Mouse (Mus musculus): ENCODE data around the gene Fli1. TPM values are rescaled to one million over a fixed set of nuclear protein-coding genes. Genes with fewer than 3 reads are reported as not detected.

Gene Fli1
- polyA plus RNA-seq, 1 experiment from 2014 or later, result 48.0 TPM

DNA sequence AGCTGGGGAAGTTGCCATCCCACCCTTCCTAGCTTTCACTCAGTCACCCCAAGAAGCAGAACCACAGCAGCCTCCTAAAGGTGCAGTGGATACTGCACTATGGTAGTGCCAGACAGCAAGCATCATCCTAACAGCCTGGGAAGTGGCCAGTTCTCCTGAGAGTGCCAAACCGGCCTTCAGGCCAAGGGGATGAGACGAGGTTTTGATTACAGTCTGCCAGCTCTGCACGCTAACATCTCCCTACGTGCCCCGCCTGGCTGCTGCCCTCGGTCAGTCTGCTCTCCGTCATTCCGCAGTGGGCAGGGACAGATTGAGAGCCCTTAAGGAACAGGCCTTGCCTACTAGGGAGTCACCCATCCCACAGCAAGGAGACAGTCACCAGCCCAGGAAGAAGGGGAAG is 75.8 kb downstream of the Fli1 start:
- no peak for DNase-seq (ENCODE audit: low spot score)
- no peaks in the 10 kb centered on the region for H3K9me3 ChIP-seq (replicated peaks; ENCODE audit: control insufficient read depth, low read length)
- H3K27ac ChIP-seq (replicated peaks; ENCODE audit: low read depth, low read length), result no peak overlapping the region
- 69% methylated on average over 8 of the region's 8 CpGs for WGBS
- no peak for ATAC-seq (replicated peaks; ENCODE audit: insufficient number of reproducible peaks, low FRiP score, low TSS enrichment, low read depth)
- H3K4me1 ChIP-seq (ENCODE audit: control insufficient read depth, insufficient read depth, low read length), result no peaks in the 10 kb centered on the region
- no peaks in the 10 kb centered on the region for H3K27me3 ChIP-seq (ENCODE audit: control insufficient read depth, insufficient read depth, low read length)
- no peak overlapping the region for H3K4me3 ChIP-seq (ENCODE audit: low read depth, low read length)
- no peak overlapping the region for H3K4me2 ChIP-seq (ENCODE audit: low read depth, low read length)
- H3K9ac ChIP-seq (replicated peaks; ENCODE audit: low read length), result no peak overlapping the region
- no peaks in the 10 kb centered on the region; the same call in 1 of the 2 replicates for H3K36me3 ChIP-seq (replicated peaks; ENCODE audit: control insufficient read depth, insufficient read depth, low read depth, low read length)

DNA sequence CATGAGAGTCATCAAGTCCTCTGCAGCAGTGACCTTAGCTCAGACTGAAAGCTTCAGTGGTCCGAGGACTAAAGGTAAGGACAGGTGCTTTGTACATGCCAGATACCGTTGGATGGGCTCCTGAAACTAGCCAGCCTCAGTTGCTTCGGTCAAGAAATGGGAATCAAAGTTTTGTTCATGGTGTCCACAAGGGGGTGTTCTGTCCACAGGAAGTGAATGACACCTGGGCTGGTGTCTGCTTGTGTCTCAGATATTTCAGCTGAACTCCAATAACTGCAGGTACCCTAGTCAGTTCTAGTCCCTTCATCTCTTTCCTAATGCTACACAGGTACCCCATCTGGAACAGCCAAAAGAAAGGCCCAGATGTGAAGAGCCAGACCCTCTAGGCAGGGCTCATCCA is 86.0 kb downstream of the Fli1 start:
- Histone ChIP-seq H3K4me1 (ENCODE audit: control insufficient read depth, insufficient read depth, low read length) (no peaks in the 10 kb centered on the region; the same call in 1 of the 2 replicates), H3K27me3 (ENCODE audit: control insufficient read depth, insufficient read depth, low read length) (no peaks in the 10 kb centered on the region), H3K27ac (replicated peaks; ENCODE audit: low read depth, low read length) (no peak overlapping the region), H3K9me3 (replicated peaks; ENCODE audit: control insufficient read depth, low read length) (no peaks in the 10 kb centered on the region), H3K9ac (replicated peaks; ENCODE audit: low read length) (no peak overlapping the region), H3K4me2 (ENCODE audit: low read depth, low read length) (no peak overlapping the region), H3K36me3 (replicated peaks; ENCODE audit: control insufficient read depth, insufficient read depth, low read depth, low read length) (no peaks in the 10 kb centered on the region; the same call in none of the 2 replicates), H3K4me3 (ENCODE audit: low read depth, low read length) (no peak overlapping the region)
- 82% methylated on average over 3 of the region's 3 CpGs for WGBS
- no peak for ATAC-seq (replicated peaks; ENCODE audit: insufficient number of reproducible peaks, low FRiP score, low TSS enrichment, low read depth)
- no peak for DNase-seq (ENCODE audit: low spot score)

DNA sequence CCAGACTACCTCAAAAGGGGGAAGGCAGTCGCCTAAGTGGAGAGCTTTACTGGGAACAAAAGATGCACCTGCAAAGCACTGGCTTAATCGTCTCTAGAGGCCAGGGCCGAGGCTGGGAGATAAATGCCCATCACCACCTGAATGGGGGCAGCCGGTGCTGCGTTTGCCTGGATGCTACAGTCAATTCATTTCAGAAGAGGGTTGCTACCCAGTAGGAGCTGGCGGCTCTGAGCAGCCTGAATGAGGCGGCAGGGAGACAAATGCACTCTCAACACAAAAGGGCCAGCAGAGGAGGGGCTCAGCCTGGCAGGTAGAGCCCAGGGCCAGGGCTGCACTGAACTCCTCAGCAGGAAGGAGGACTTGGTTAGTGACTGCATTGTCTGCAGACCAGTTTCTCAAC is 92.5 kb downstream of the Fli1 start:
- WGBS, result 30% methylated on average over 7 of the region's 7 CpGs
- DNase-seq (ENCODE audit: low spot score), result no peak
- no peaks in the 10 kb centered on the region for H3K36me3 ChIP-seq (replicated peaks; ENCODE audit: control insufficient read depth, insufficient read depth, low read depth, low read length)

DNA sequence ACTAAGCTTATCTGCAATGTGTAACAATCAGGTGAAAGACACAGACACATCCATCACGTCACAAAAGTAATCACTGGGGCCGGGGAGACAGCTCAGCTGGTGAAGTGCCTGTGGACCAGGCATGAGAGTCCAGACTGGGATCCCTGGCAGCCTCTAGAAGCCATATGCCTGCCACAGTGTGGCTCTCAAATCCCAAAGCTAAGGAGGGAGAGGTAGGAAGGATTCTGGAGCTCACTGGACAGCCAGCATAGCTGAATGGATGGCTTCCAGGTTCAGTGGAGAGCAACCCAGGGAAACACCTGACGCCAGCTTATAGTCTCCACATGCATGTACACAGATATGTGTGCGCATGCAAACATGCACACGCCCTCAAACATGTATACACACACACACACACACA is 93.9 kb downstream of the Fli1 start:
- WGBS, result 87% methylated on average over 5 of the region's 5 CpGs
- Histone ChIP-seq H3K9me3 (replicated peaks; ENCODE audit: control insufficient read depth, low read length) (no peaks in the 10 kb centered on the region), H3K27ac (replicated peaks; ENCODE audit: low read depth, low read length) (no peak overlapping the region), H3K4me1 (ENCODE audit: control insufficient read depth, insufficient read depth, low read length) (no peaks in the 10 kb centered on the region), H3K27me3 (ENCODE audit: control insufficient read depth, insufficient read depth, low read length) (no peaks in the 10 kb centered on the region), H3K4me2 (ENCODE audit: low read depth, low read length) (no peak overlapping the region), H3K9ac (replicated peaks; ENCODE audit: low read length) (no peak overlapping the region), H3K4me3 (ENCODE audit: low read depth, low read length) (no peak overlapping the region), H3K36me3 (replicated peaks; ENCODE audit: control insufficient read depth, insufficient read depth, low read depth, low read length) (no peaks in the 10 kb centered on the region)
- ATAC-seq (replicated peaks; ENCODE audit: insufficient number of reproducible peaks, low FRiP score, low TSS enrichment, low read depth), result no peak
- DNase-seq (ENCODE audit: low spot score), result no peak

More for the DNA sequence above, 92.5 kb downstream of the Fli1 start:
- H3K27me3 ChIP-seq (ENCODE audit: control insufficient read depth, insufficient read depth, low read length), result no peaks in the 10 kb centered on the region
- H3K27ac ChIP-seq (replicated peaks; ENCODE audit: low read depth, low read length), result no peak overlapping the region
- H3K9me3 ChIP-seq (replicated peaks; ENCODE audit: control insufficient read depth, low read length), result no peaks in the 10 kb centered on the region
- H3K4me3 ChIP-seq (ENCODE audit: low read depth, low read length), result no peak overlapping the region
- ATAC-seq (replicated peaks; ENCODE audit: insufficient number of reproducible peaks, low FRiP score, low TSS enrichment, low read depth), result no peak
- no peaks in the 10 kb centered on the region; the same call in 1 of the 2 replicates for H3K4me1 ChIP-seq (ENCODE audit: control insufficient read depth, insufficient read depth, low read length)
- H3K9ac ChIP-seq (replicated peaks; ENCODE audit: low read length), result no peak overlapping the region
- no peak overlapping the region for H3K4me2 ChIP-seq (ENCODE audit: low read depth, low read length)

DNA sequence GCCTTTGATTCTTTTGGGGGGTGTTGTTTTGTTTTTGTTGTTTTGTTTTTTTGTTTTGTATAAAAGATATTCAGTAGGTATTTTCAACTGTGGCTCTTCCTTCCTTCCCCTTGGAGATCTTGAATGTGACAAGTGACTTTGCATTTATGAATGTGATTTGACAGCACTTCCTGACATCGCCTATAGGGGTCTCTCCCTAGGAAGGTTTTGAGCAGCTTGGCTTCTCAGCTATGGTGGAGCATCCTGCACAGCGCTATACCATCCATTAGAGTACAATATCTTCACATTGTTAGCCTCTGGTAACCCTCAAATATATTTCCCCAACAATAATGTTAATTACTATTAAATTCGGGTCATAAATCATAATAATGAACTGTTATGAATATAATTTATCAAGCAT is 96.9 kb downstream of the Fli1 start:
- Histone ChIP-seq H3K4me1 (ENCODE audit: control insufficient read depth, insufficient read depth, low read length) (no peaks in the 10 kb centered on the region), H3K27me3 (ENCODE audit: control insufficient read depth, insufficient read depth, low read length) (no peaks in the 10 kb centered on the region), H3K9me3 (replicated peaks; ENCODE audit: control insufficient read depth, low read length) (no peaks in the 10 kb centered on the region), H3K27ac (replicated peaks; ENCODE audit: low read depth, low read length) (no peak overlapping the region), H3K4me3 (ENCODE audit: low read depth, low read length) (no peak overlapping the region), H3K4me2 (ENCODE audit: low read depth, low read length) (no peak overlapping the region), H3K36me3 (replicated peaks; ENCODE audit: control insufficient read depth, insufficient read depth, low read depth, low read length) (peaks cover 6% of the 10 kb centered on the region; the same call in 1 of the 2 replicates), H3K9ac (replicated peaks; ENCODE audit: low read length) (no peak overlapping the region)
- ATAC-seq (replicated peaks; ENCODE audit: insufficient number of reproducible peaks, low FRiP score, low TSS enrichment, low read depth), result no peak
- DNase-seq (ENCODE audit: low spot score), result peak; percentile 63
- WGBS, result 58% methylated on average over 3 of the region's 3 CpGs

DNA sequence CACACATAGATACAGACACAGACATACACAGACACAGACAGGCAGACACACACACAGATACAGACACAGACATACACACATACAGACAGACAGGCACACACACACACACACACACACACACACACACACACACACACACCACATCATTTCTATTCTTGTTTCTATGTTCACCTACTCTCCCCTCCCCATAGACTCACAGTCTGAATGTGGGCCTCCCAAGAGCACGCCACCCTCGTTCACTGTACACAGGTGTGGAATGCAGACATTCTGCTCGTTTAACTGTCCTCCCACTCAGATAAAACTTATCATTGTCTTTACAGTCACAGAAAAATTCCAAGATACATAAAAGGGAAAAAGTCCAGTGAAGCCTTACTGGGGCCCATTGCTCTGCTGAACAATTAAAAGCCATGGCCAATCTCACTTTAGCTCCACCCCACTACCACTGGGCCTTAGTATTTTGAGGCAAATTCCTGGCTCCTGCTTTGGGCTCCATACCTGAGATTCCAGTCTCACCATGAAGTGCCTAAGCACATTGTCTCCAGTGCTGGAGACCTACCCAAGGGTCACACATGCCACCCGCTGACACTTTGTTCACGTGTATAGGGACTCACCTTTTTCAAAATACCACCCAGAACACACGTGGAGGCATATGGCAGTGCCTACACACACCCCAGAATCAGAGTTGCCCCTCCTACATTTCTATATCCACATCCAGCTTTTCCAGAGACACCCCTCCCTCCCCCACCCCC is 98.0 kb downstream of the Fli1 start:
- Histone ChIP-seq H3K27me3 (ENCODE audit: control insufficient read depth, insufficient read depth, low read length) (no peaks in the 10 kb centered on the region), H3K4me2 (ENCODE audit: low read depth, low read length) (no peak overlapping the region), H3K4me3 (ENCODE audit: low read depth, low read length) (no peak overlapping the region), H3K9me3 (replicated peaks; ENCODE audit: control insufficient read depth, low read length) (no peaks in the 10 kb centered on the region), H3K36me3 (replicated peaks; ENCODE audit: control insufficient read depth, insufficient read depth, low read depth, low read length) (peaks cover 6% of the 10 kb centered on the region; the same call in 1 of the 2 replicates), H3K27ac (replicated peaks; ENCODE audit: low read depth, low read length) (peak overlapping the region; percentile 56), H3K9ac (replicated peaks; ENCODE audit: low read length) (no peak overlapping the region), H3K4me1 (ENCODE audit: control insufficient read depth, insufficient read depth, low read length) (no peaks in the 10 kb centered on the region)
- ATAC-seq (replicated peaks; ENCODE audit: insufficient number of reproducible peaks, low FRiP score, low TSS enrichment, low read depth) (peak; percentile 58; the same call in 1 of the 2 replicates), DNase-seq (ENCODE audit: low spot score) (no peak)
- WGBS, result 56% methylated on average over 6 of the region's 6 CpGs

DNA sequence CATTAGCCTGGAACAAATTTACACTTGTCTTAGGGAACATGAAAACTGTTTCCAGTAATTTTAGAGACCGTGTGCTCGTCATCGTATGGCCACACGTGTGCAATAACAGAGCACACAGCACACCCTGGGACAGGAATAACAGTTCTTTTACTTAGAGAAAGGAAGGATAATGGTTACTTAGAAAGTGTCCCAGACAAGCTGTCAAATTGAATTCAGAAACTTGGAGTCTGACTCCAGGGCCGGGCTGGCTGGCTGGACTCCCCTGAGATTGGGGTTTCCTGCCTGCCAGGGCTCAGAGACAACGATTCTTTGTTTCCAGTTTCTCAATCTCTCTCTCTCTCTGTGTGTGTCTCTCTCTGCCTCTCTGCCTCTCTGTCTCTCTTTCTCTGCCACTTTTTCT is 98.8 kb downstream of the Fli1 start:
- H3K9me3 ChIP-seq (replicated peaks; ENCODE audit: control insufficient read depth, low read length), result no peaks in the 10 kb centered on the region
- H3K4me2 ChIP-seq (ENCODE audit: low read depth, low read length), result no peak overlapping the region
- ATAC-seq (replicated peaks; ENCODE audit: insufficient number of reproducible peaks, low FRiP score, low TSS enrichment, low read depth) (peak; percentile 66), DNase-seq (ENCODE audit: low spot score) (peak; percentile 78)
- H3K4me3 ChIP-seq (ENCODE audit: low read depth, low read length), result no peak overlapping the region
- H3K36me3 ChIP-seq (replicated peaks; ENCODE audit: control insufficient read depth, insufficient read depth, low read depth, low read length), result peaks cover 6% of the 10 kb centered on the region; the same call in 1 of the 2 replicates
- H3K4me1 ChIP-seq (ENCODE audit: control insufficient read depth, insufficient read depth, low read length), result no peaks in the 10 kb centered on the region
- no peaks in the 10 kb centered on the region for H3K27me3 ChIP-seq (ENCODE audit: control insufficient read depth, insufficient read depth, low read length)
- no peak overlapping the region for H3K9ac ChIP-seq (replicated peaks; ENCODE audit: low read length)
- 25% methylated on average over 6 of the region's 6 CpGs for WGBS
- H3K27ac ChIP-seq (replicated peaks; ENCODE audit: low read depth, low read length), result peak overlapping the region; percentile 61

DNA sequence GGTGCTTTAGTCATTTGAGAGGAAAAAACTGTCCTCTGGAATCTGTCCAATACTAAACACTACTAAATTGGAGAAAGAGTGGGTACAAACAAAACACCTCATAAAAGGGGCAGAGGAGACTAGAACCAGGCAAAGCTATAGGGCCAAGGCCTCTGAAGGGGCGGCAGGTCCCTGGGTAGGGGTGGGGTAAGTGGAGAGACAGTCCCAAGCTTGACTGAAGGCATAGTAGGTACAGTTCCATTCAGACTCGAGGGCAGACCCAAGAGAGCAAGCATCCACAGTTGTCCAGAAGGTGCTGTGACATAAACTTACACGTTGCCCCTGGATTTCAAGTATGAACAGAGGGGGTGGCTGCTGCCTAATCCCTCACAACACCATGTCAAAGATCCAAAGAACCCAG is 99.5 kb downstream of the Fli1 start:
- 67% methylated on average over 3 of the region's 3 CpGs for WGBS
- no peak overlapping the region for H3K4me2 ChIP-seq (ENCODE audit: low read depth, low read length)
- H3K9me3 ChIP-seq (replicated peaks; ENCODE audit: control insufficient read depth, low read length), result no peaks in the 10 kb centered on the region
- H3K9ac ChIP-seq (replicated peaks; ENCODE audit: low read length), result no peak overlapping the region
- H3K36me3 ChIP-seq (replicated peaks; ENCODE audit: control insufficient read depth, insufficient read depth, low read depth, low read length), result peaks cover 6% of the 10 kb centered on the region; the same call in 1 of the 2 replicates
- no peaks in the 10 kb centered on the region for H3K4me1 ChIP-seq (ENCODE audit: control insufficient read depth, insufficient read depth, low read length)
- DNase-seq (ENCODE audit: low spot score) (no peak), ATAC-seq (replicated peaks; ENCODE audit: insufficient number of reproducible peaks, low FRiP score, low TSS enrichment, low read depth) (no peak)
- H3K27me3 ChIP-seq (ENCODE audit: control insufficient read depth, insufficient read depth, low read length), result no peaks in the 10 kb centered on the region
- peak overlapping the region; percentile 61 for H3K27ac ChIP-seq (replicated peaks; ENCODE audit: low read depth, low read length)
- H3K4me3 ChIP-seq (ENCODE audit: low read depth, low read length), result no peak overlapping the region
